Mouse (Mus musculus) testis, adult 2 months (tissue): ENCODE results near the gene Gatad2a.

ENCODE experiments used
- CTCF ChIP-seq: fragments of 200-500 bp; IDR thresholded peaks from 2 replicates; pipeline ENCODE4 v1.5.1; 2012; ENCODE audit warnings: low read depth, mild to moderate bottlenecking, inconsistent platforms, low read length, moderate library complexity; ENCODE audit not compliant: control insufficient read depth, insufficient read depth, insufficient replicate concordance
- POLR2A ChIP-seq: fragments of 200-500 bp; IDR thresholded peaks from 2 replicates; pipeline ENCODE4 v1.6.1; 2012; ENCODE audit warnings: low read depth, mild to moderate bottlenecking, inconsistent platforms, low read length, moderate library complexity; ENCODE audit not compliant: control insufficient read depth

GRCm38 (mm10) chr8:70005178-70005577, 9.0 kb upstream of the Gatad2a start:
- no peak for TF ChIP-seq CTCF
- TF ChIP-seq POLR2A: no peak
